Mouse (Mus musculus): ENCODE measurements around the gene Tprkb. TPM values are rescaled to one million over a fixed set of nuclear protein-coding genes. Genes with fewer than 3 reads are reported as not detected.
"Not testable (repeated sequence)": the region's sequence is repeated elsewhere in the genome, so short reads cannot be mapped to it uniquely, and the experiment has no call there.

Gene Tprkb
- total RNA-seq (2014; rRNA removed) (33.0 and 56.6 TPM in 2 replicates), polyA plus RNA-seq (2015; fragmentation: Nextera tagmentation; extraction: Ambion mirVana) (61.4 and 63.6 TPM in 2 replicates)

GRCm38 (mm10) chr6:85911587-85911986, at the start of gene Tprkb:
TSS of gene Tprkb (plus strand) at chr6:85911865.
- no peak for ATAC-seq
- H3K9me3 ChIP-seq (ENCODE audit: low read length): no peaks in the 10 kb centered on the region
- H3K27me3 ChIP-seq (ENCODE audit: insufficient read depth, low read length): no peaks in the 10 kb centered on the region
- no peak within 1 kb of the TSS for H3K4me2 ChIP-seq (ENCODE audit: low read depth, low read length)
- H3K4me1 ChIP-seq (ENCODE audit: insufficient read depth, low read length): peaks cover 12% of the 10 kb centered on the region
- no peak within 1 kb of the TSS for H3K4me3 ChIP-seq (ENCODE audit: low read length)
- H3K27ac ChIP-seq: no peak within 1 kb of the TSS
- DNase-seq (ENCODE audit: low spot score): no peak
- no peak within 1 kb of the TSS for H3K9ac ChIP-seq (replicated peaks; ENCODE audit: low read length)
- no peak for TF ChIP-seq CTCF (IDR thresholded peaks at IDR 0.05; ENCODE audit: low read depth)
- WGBS: 80% methylated on average over 3 of the region's 3 CpGs
- H3K36me3 ChIP-seq (ENCODE audit: insufficient read depth, low read length): no peaks in the 10 kb centered on the region

GRCm38 (mm10) chr6:85862565-85862964, 49.1 kb upstream of the Tprkb start:
- Histone ChIP-seq H3K9me3 (ENCODE audit: low read length) (no peaks in the 10 kb centered on the region), H3K4me1 (ENCODE audit: insufficient read depth, low read length) (no peaks in the 10 kb centered on the region), H3K4me2 (ENCODE audit: low read depth, low read length) (no peak overlapping the region), H3K4me3 (ENCODE audit: low read length) (no peak overlapping the region), H3K27me3 (ENCODE audit: insufficient read depth, low read length) (no peaks in the 10 kb centered on the region), H3K27ac (no peak overlapping the region), H3K9ac (replicated peaks; ENCODE audit: low read length) (no peak overlapping the region), H3K36me3 (ENCODE audit: insufficient read depth, low read length) (no peaks in the 10 kb centered on the region)
- WGBS: 73% methylated on average over 3 of the region's 3 CpGs
- ATAC-seq (no peak), DNase-seq (ENCODE audit: low spot score) (no peak)
- no peak for TF ChIP-seq CTCF (IDR thresholded peaks at IDR 0.05; ENCODE audit: low read depth)

GRCm38 (mm10) chr6:85863136-85863535, 48.5 kb upstream of the Tprkb start:
- no peak for TF ChIP-seq CTCF (IDR thresholded peaks at IDR 0.05; ENCODE audit: low read depth)
- no peaks in the 10 kb centered on the region for H3K9me3 ChIP-seq (ENCODE audit: low read length)
- ATAC-seq (no peak), DNase-seq (ENCODE audit: low spot score) (no peak)
- 79% methylated on average over 2 of the region's 2 CpGs for WGBS
- no peaks in the 10 kb centered on the region for H3K27me3 ChIP-seq (ENCODE audit: insufficient read depth, low read length)
- no peak overlapping the region for H3K4me3 ChIP-seq (ENCODE audit: low read length)
- H3K4me1 ChIP-seq (ENCODE audit: insufficient read depth, low read length): no peaks in the 10 kb centered on the region
- no peak overlapping the region for H3K9ac ChIP-seq (replicated peaks; ENCODE audit: low read length)
- H3K4me2 ChIP-seq (ENCODE audit: low read depth, low read length): no peak overlapping the region
- no peak overlapping the region for H3K27ac ChIP-seq
- no peaks in the 10 kb centered on the region for H3K36me3 ChIP-seq (ENCODE audit: insufficient read depth, low read length)

GRCm38 (mm10) chr6:85863840-85864239, 47.8 kb upstream of the Tprkb start:
- H3K4me2 ChIP-seq (ENCODE audit: low read depth, low read length): no peak overlapping the region
- H3K36me3 ChIP-seq (ENCODE audit: insufficient read depth, low read length): no peaks in the 10 kb centered on the region
- H3K27ac ChIP-seq: no peak overlapping the region
- ATAC-seq (no peak), DNase-seq (ENCODE audit: low spot score) (no peak)
- TF ChIP-seq CTCF (IDR thresholded peaks at IDR 0.05; ENCODE audit: low read depth): no peak
- 86% methylated on average over 2 of the region's 2 CpGs for WGBS
- no peaks in the 10 kb centered on the region for H3K27me3 ChIP-seq (ENCODE audit: insufficient read depth, low read length)
- H3K9ac ChIP-seq (replicated peaks; ENCODE audit: low read length): no peak overlapping the region
- no peaks in the 10 kb centered on the region for H3K4me1 ChIP-seq (ENCODE audit: insufficient read depth, low read length)
- H3K9me3 ChIP-seq (ENCODE audit: low read length): no peaks in the 10 kb centered on the region
- H3K4me3 ChIP-seq (ENCODE audit: low read length): no peak overlapping the region

DNA sequence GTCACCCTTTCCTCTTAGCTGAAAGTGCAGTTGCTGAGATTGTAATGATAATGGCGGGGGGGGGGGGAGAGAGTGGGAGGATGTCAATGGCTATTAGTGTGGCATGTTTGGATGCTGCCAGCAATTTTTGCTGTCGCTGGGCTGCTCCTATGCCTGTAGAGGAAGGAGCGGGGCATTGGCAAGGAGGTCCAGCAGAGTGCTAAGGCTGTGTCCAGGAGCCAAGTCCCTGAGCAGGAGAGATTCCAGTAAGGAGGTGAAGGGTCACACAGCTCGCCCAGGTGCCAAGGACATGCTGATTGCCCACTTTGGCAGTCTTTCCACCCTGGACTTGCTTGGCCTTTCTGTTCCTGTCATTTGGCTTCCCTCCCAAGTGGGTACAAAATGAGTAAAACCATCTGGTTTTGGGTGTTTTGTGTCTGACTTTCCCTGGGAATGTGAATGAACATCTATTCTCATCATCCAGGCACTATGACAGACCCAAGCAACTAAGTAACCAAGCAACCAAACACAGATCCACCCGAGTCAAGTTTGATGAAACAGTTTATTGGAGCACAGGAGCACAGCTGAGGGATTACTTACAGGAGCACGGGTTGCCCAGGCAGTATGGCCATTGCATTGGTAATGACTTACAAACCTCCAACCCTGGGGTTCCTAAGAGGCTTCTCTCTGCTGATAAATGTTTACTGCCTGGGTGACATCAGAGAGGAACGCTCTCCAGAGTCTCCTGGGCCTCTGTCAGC, 46.6 kb upstream of the Tprkb start:
- WGBS: 45% methylated on average over 4 of the region's 7 CpGs
- H3K36me3 ChIP-seq (ENCODE audit: insufficient read depth, low read length); H3K9me3 ChIP-seq (ENCODE audit: low read length); H3K4me3 ChIP-seq (ENCODE audit: low read length); H3K4me2 ChIP-seq (ENCODE audit: low read depth, low read length); H3K27me3 ChIP-seq (ENCODE audit: insufficient read depth, low read length); H3K9ac ChIP-seq (replicated peaks; ENCODE audit: low read length); H3K4me1 ChIP-seq (ENCODE audit: insufficient read depth, low read length); H3K27ac ChIP-seq: not testable (repeated sequence)
- peak; percentile 76 for ATAC-seq
- DNase-seq (ENCODE audit: low spot score): peak; percentile 43

DNA sequence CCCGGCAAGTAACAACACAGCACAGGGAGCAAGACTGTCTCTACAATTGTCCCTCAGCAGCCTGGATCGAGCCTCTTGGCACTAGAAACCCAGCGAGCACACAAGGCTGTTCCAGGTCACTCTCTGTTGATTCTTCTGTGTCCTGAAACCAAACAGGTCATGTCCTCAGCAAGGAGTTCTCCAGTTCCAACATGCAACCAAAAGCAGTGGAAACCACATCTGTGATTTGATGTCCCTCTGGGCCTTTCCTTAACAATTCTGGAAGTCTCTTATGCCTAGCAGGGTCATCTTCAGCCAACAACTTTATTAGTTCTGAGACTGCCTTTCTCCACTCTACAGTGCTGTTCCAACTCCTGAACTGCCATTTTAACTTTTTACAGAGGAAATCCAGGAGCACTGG, 45.5 kb upstream of the Tprkb start:
- not testable (repeated sequence) for H3K27me3 ChIP-seq (ENCODE audit: insufficient read depth, low read length); H3K4me2 ChIP-seq (ENCODE audit: low read depth, low read length); DNase-seq (ENCODE audit: low spot score); H3K4me3 ChIP-seq (ENCODE audit: low read length); H3K36me3 ChIP-seq (ENCODE audit: insufficient read depth, low read length); H3K27ac ChIP-seq; H3K9me3 ChIP-seq (ENCODE audit: low read length); H3K9ac ChIP-seq (replicated peaks; ENCODE audit: low read length); H3K4me1 ChIP-seq (ENCODE audit: insufficient read depth, low read length); ATAC-seq
- 84% methylated on average over 3 of the region's 3 CpGs for WGBS

GRCm38 (mm10) chr6:85866995-85867394, 44.7 kb upstream of the Tprkb start:
- not testable (repeated sequence) for H3K9ac ChIP-seq (replicated peaks; ENCODE audit: low read length); H3K27me3 ChIP-seq (ENCODE audit: insufficient read depth, low read length); H3K36me3 ChIP-seq (ENCODE audit: insufficient read depth, low read length); DNase-seq (ENCODE audit: low spot score); H3K27ac ChIP-seq; H3K4me1 ChIP-seq (ENCODE audit: insufficient read depth, low read length); ATAC-seq; H3K4me2 ChIP-seq (ENCODE audit: low read depth, low read length); H3K4me3 ChIP-seq (ENCODE audit: low read length); H3K9me3 ChIP-seq (ENCODE audit: low read length)
- WGBS: 67% methylated on average over 1 of the region's 1 CpGs
